Mouse (Mus musculus) gonadal fat pad, adult 2 months (tissue): ENCODE results near the gene Hagh. TPM values are rescaled to one million over a fixed set of nuclear protein-coding genes. Genes with fewer than 3 reads are reported as not detected.

ENCODE experiments used
- DNase-seq: peaks from one replicate; pipeline ENCODE4 v3.0.0-alpha.2; 2012; ENCODE audit warnings: low read depth
- polyA plus RNA-seq: library from polyadenylated mRNA; depleted of rRNA; stranded (reverse); fragments of >200 nt; gene quantifications from 2 replicates; pipeline ENCODE4 v1.2.3, GENCODE M21; 2012; rRNA removed

Gene Hagh
- polyA plus RNA-seq, result 134 and 172 TPM in 2 replicates

DNA sequence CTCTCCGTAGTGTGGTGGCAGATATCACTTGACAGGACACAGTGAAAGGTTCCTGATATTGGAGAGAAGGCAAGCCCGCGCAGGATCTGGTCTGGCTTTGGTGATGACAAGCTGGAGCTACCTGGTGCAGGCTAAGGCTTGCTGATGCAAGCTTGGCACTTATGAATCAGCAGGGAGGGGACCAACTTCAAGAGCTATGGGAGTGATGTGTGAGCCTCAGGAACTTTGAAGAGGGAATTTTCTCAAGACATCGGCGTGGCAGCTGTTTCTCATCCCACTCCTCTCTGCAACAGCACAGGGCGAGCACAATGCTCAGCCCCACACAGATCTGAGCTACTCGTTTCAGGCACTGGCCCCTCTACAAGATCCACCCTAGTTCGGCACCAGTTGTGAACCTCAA is at the start of gene Hagh:
Gene Hagh, plus strand, starts transcription at position 302 of the 400 bp plus-strand sequence.
- DNase-seq, result no peak

DNA sequence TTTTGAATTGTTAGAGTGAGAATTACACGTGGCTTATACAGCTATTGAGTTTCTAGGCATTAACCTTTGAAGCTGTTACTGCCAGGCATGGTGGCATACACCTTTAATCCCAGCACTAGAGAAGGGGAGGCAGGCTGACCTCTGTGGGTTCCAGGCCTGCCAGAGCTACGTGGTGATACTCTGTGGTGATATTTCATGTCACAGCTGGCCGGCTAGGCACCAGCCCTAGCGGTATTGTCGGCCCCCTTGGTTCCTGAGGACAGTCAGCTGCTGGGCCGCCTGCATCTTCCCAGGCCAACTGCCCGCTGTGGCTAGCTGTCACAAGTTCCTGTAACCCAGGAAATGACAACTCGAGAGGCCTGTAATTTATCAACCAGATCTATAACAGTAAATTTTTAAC is 47.8 kb upstream of the Hagh start:
- no peak for DNase-seq

DNA sequence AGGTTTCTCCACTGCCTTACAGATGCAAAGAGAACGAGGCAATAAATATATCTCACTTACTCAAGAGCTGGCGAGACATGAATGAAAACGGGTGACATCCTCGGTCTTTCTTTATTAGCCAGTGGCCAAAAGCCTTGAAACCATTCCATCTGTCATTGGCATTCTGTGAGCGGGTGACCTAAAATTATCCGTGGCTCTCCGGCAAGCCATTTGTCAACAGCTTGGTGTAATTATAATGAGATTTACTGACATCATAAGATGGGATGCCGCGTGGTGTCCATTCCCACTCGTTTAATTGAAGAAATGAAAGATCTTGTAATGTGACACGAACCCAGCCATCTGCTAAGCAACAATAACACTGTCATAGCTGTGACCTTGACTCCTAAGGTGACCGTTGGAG is 45.2 kb upstream of the Hagh start:
- DNase-seq, result no peak

DNA sequence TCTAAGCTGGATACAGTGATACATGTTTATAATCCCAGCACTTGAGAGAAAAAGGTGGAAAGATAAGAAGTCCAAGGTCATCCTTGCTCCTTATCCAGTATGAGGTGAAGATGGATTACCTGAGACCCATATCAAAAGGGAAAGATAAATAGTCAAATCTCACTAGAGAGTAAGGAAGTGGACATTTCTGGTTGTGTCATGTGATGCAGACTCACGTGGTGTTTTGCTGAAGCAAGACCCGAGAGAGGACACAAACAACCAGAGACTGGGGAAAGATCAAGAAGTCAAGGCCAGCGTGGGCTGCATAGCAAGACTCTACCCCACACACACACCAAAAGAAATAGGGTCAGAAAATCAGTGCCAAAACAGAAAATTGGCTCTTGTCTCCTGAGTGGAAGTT is 43.0 kb upstream of the Hagh start:
- DNase-seq, result no peak

DNA sequence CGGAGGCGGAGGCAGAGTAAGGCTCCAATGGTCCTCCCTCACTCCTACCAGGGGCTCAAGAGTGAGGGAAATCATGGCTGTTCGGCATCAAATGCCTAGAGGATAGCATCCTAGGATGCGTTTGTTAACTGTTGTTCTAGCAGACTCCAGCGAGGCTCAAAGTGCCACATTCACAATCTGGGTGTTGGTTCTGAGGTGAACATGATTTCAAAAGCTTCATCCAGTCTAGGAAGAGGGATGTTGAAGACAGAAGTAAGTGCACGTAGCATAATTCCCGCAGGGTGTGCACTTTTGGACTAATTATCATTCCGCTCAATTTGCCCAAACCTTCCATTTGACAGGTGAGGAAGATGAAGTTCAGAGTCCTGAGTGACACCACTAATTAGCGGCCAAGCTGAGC is 41.7 kb upstream of the Hagh start:
- no peak for DNase-seq

DNA sequence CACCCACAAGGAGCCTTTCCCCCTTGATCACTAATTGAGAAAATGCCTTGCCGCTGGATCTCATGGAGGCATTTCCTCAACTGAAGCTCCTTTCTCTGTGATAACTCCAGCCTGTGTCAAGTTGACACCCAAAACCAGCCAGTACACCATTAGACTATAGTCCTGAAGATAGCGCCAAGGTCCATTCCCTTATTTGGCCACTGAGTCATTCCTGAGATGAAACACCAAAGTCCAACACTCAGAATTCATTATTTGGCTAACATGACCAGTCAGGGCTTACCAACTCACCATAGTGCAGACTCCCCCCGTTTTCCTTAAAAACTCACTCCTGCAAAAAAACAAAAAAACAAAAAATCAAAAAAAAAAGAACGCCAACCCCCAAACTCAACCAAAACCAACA is 40.5 kb upstream of the Hagh start:
- no peak for DNase-seq

DNA sequence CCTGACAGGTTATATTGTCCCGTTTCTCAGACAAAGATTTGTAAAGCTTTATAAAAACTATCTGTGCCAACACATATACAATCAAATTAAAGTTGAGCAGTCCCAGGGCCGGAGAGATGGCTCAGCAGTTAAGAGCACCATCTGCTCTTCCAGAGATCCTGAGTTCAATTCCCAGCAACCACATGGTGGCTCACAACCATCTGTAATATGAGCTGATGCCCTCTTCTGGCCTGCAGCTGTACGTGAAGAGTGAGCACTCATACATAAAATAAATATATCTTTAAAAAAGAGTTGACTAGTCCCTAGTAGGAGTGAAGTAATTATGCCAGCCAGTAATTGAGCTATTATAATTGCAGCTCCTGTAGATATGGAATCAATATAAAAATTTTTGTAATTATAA is 39.4 kb upstream of the Hagh start:
- DNase-seq, result no peak

DNA sequence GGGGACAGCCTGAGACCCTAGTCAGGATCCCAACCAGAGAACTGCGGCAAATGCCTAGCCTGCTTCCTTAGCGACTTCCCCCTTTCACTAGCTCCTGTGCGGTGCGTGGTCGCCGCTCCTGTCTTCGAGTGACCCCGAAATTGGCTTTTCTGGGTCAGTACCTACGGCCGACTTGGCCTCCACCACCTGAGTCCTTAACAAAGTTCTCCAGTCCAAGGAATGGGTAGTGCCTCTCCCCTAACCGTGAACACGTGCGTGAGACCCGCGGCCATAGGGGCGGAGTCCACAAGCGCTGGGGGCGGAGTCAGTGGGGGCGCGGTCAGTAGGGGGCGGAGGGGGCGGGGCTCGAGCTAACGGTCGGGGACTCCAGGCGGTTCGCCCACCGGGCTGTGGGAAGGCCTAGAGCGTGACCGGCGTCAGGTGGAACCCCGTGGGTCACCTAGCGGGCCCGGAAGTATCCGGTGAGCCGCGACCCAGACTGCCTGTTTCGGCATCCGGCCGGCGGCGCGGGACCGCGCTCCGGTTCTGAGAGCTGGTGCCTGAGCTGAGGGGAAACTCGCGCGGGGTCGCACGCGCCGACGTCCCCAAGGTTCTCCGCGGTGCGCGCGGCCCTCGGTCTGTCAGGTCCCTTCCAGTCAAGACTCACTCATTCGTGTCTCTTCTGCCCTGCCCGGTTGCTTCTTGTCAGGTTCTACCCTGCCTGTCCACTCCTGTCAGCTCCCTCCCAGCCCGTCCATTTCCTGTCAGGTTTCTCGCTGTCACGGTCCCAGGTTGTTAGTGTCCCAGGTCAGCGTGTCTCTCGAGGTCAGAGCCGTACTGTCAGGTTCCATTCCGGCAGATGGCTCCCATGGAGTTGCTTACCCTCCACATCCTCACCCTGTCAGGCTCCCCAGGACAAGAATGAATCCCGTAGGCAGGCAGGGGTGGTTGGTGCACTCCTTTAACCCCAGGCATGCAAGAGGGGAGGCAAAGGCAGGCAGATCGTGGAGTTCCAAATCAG is 35.7 kb upstream of the Hagh start, which contains the start of gene Meiob:
Gene Meiob, plus strand, starts transcription at position 338 of the 1,000 bp plus-strand sequence.
- no peak for DNase-seq

GRCm38 (mm10) chr17:24811211-24811610 is 28.7 kb upstream of the Hagh start:
- no peak for DNase-seq

DNA sequence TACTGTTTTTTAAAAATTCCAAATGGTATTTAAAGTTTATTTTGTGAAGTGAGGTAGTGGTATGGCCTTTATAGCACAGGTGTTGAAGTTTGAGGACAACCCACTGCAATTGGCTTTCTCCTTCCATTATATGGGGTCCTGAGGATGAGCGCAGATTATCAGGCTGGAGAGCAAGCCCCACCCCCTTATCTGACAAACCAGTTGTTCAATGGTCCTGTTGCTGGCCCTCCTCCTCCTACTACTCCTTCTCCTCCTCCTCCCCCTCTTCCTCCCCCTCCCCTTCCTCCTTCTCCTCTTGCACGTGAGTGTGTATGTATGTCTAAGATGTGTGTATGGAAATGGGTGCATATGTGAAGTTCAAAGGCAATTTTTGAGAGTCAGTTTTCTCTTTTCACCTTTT is 27.7 kb upstream of the Hagh start:
- no peak for DNase-seq

DNA sequence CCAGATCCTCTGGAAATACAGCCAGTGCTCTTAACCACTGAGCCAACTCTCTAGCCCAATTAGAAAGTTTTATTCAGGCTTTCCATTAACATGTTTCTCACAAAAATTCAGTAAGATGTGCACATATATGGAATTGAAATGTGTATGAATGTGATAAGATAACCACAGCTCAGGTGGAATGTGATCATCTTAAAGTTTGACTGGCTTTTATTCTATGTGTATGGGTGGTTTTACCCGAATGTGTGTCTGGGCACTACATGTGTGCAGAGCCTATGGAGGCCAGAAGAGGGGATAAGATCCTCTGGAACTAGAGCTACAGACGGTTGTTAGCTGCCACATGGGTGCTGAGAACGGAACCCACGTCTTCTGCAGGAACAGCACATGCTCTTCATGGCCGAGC is 24.7 kb upstream of the Hagh start:
- DNase-seq, result no peak

DNA sequence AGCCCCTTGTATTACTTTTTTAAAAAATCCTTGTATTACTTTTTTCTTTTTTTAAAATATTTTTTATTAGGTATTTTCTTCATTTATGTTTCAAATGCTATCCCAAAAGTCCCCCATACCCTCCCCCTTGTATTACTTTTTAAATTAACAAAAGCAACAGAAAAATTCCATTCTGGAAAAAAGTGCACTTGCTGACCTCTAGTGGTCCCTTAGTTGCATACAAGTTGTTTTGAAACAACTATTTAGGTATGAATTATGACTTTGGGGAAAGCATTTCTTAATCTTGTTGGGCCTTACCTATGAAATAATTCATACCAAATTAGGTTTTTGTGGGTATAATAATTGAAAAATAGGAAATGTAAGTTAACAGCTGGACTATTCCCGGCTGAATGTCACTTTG is 22.4 kb upstream of the Hagh start:
- DNase-seq, result no peak

GRCm38 (mm10) chr17:24818172-24818571 is 21.8 kb upstream of the Hagh start:
- no peak for DNase-seq

GRCm38 (mm10) chr17:24819469-24819868 is 20.5 kb upstream of the Hagh start:
- no peak for DNase-seq

DNA sequence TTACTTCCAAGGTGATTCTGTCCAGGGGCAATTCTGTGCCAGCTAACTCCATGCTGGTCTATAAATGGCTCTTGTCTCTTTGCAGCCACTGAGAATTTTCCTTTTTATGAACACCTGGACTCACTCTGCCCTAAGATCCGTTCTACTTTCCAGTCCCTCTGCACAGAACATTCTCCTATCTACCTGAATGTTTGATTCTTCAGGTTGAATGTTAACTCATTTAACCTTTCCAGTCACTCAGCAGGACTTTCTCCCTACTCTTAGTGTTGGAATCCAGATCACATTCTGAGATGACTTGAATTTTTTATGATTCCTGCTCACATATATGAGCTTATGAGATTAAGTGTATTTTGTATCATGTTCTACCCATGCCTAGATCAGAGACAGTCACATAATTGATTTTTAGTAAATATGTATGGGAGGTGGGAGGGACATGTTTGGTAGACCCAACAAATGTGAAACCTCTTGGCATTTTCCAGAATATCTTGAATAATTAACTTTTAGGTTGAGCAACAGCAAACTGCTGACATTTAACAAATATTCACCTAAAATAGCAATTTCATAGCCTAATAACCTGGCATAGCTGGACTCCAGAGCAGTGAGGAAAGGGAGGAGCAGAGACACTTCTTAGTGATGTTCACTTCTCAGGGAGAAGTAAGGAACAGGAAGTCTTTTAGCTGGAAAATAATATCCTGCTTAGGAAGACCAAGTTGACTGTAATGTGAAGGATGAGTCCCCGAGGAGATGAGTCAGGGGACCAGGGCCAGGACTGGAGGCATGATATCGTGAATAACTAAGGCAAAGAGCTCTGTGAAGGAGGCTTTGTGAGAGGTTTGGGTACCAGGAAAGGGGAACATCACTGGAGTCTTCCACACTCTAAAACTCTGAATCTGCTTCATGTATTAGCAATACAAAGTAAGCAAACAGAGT is 18.3 kb upstream of the Hagh start:
- no peak for DNase-seq

GRCm38 (mm10) chr17:24840341-24840740 is 398 bp downstream of the Hagh start:
- DNase-seq, result no peak

- DNase-seq, result no peak
Observed at GRCm38 (mm10) chr17:24841133-24841532, 1.2 kb downstream of the Hagh start.

DNA sequence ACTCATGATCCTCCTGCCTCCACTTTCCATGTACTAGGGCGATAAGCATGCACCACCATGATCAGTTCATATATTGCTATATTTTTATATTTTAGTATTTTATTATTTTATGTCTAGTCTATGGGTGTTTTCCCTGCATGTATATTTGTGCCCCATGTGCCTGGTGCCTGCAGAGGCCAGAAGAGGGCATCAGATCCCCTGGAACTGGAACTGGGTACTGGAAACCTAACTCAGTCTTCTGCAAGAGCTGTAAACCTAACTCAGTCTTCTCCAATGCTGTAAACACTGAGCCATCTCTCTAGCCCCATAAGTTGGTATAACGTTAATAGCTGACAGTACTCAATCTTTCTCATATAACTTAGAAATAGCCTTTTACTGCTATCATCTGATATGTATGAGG is 2.7 kb downstream of the Hagh start:
- DNase-seq, result no peak

- no peak for DNase-seq
Observed at GRCm38 (mm10) chr17:24844525-24844924, 4.6 kb downstream of the Hagh start.

DNA sequence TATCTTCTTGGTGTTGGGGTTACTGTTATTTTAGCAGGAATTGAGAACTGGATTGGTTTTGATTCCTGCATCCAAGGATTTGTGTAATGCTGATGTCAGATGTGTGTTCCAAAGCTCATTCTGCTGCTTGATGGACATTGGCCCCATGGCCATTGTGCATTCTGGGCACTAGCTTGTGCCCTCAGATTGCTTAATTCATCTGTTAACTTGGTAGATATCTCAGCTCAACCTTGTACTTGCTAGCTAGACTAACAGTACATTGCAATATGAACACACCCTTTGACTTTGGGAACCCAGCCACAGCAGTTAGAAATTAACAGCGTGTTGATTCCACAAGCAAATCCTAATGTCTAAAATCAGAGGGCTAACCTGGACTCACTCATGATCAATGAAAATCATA is 7.4 kb downstream of the Hagh start:
- no peak for DNase-seq

DNA sequence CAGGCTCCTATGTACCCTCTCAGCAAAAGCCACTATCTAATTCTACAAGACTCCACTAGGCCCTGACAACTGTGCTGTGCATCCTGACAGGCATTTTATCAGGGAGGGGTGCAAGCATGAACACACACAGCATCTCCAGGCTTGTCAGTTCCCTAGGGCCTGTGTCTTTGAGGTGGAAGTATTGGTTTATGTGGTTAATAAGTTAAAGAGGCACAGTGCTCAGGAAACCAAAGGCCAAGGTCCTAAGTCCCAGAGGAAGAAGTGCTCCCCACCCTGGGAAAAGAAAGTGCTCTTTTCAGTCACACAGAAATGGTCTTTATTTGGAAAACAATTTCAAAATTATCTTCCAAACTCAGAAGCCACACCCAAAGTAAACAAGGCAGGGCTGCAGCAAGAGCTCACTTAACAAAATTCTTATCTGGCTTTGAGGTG is 8.7 kb downstream of the Hagh start:
- DNase-seq, result no peak

DNA sequence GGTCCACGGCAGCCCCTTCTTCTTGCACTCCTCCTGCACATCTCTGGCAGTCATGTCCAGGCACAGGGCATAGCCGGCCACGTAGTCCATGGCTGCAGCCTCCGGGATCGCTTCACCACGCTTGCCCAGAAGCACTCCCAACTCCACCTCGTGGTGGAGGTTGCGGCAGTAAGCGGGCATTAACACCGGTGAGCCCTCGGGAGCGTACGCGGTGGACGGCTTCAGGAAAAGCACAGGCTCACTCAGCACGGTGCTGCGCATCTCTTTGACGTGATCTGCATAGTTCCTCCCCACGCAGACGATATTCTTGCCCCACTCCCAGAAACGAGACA is 9.8 kb downstream of the Hagh start:
- no peak for DNase-seq
